Mouse (Mus musculus) olfactory bulb, adult 2 months (tissue): ENCODE results near the gene Psmd8. TPM values are rescaled to one million over a fixed set of nuclear protein-coding genes. Genes with fewer than 3 reads are reported as not detected.
"Not testable (repeated sequence)": the region's sequence is repeated elsewhere in the genome, so short reads cannot be mapped to it uniquely, and the experiment has no call there.

Experiments
- H3K27ac ChIP-seq: fragments of 200-500 bp; 2 replicates; pipeline ENCODE4 v1.5.1; 2012; ENCODE audit warnings: low read depth, low read length; ENCODE audit not compliant: insufficient read depth
- H3K4me1 ChIP-seq: fragments of 200-500 bp; 2 replicates; pipeline ENCODE4 v1.6.1; 2012; ENCODE audit warnings: low read length; ENCODE audit not compliant: control insufficient read depth, insufficient read depth
- H3K4me3 ChIP-seq: fragments of 200-500 bp; 2 replicates; pipeline ENCODE4 v1.5.1; 2012; ENCODE audit warnings: mild to moderate bottlenecking, low read depth, low read length, moderate library complexity; ENCODE audit not compliant: insufficient read depth
- CTCF ChIP-seq: fragments of 200-500 bp; IDR thresholded peaks from 2 replicates; pipeline ENCODE4 v1.5.1; 2012; ENCODE audit warnings: low read depth, mild to moderate bottlenecking, low read length, moderate library complexity; ENCODE audit not compliant: insufficient read depth
- POLR2A ChIP-seq: fragments of 200-500 bp; IDR thresholded peaks from 2 replicates; pipeline ENCODE4 v1.6.1; 2012; ENCODE audit warnings: mild to moderate bottlenecking, low read depth, low read length, moderate library complexity; ENCODE audit not compliant: insufficient read depth
- WGBS: fragments of 180-500 bp; shearing (Covaris S2); methylation state at CpG from one replicate; pipeline ENCODE4 v1.1.7; 2018; 5-methylcytosine and 5-hydroxymethylcytosine counted together
- polyA plus RNA-seq: library from polyadenylated mRNA; stranded (reverse); fragments of >200 nt; gene quantifications from 2 replicates; pipeline ENCODE4 v1.2.4, GENCODE M21; 2012; ENCODE audit warnings: low replicate concordance; ENCODE audit not compliant: missing spikeins, insufficient read depth, insufficient read length

Psmd8 gene
- polyA plus RNA-seq, 1 experiment, result not detected

DNA sequence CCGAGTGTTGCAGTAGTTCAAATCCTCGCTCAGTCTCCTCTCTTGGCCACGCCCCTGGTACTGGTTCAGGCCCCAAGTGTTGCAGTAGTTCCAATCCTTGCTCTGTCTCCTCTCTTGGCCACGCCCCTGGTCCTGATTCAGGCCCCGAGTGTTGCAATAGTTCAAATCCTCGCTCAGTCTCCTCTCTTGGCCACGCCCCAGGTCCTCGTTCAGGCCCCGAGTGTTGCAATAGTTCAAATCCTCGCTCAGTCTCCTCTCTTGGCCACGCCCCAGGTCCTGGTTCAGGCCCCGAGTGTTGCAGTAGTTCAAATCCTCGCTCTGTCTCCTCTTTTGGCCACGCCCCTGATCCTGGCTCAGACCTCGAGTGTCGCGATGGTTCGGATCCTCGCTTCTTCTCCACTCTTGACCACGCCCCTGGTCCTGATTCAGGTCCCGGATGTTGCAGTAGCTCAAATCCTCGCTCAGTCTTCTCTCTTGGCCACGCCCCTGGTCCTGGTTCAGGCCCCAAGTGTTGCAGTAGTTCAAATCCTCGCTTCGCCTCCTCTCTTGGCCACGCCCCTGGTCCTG is 31.8 kb upstream of the Psmd8 start:
- H3K27ac ChIP-seq, result no peak overlapping the region
- no peak for TF ChIP-seq POLR2A
- no peak for TF ChIP-seq CTCF
- WGBS, result 32% methylated on average over 26 of the region's 26 CpGs
- no peak overlapping the region for H3K4me3 ChIP-seq
- H3K4me1 ChIP-seq, result peaks cover 21% of the 10 kb centered on the region

GRCm38 (mm10) chr7:29211415-29212198 is 31.1 kb upstream of the Psmd8 start:
- H3K4me1 ChIP-seq, result peaks cover 21% of the 10 kb centered on the region
- TF ChIP-seq POLR2A, result no peak
- TF ChIP-seq CTCF, result no peak
- peak overlapping the region; percentile 16 for H3K4me3 ChIP-seq
- no peak overlapping the region for H3K27ac ChIP-seq
- WGBS, result 7% methylated on average over 34 of the region's 34 CpGs

DNA sequence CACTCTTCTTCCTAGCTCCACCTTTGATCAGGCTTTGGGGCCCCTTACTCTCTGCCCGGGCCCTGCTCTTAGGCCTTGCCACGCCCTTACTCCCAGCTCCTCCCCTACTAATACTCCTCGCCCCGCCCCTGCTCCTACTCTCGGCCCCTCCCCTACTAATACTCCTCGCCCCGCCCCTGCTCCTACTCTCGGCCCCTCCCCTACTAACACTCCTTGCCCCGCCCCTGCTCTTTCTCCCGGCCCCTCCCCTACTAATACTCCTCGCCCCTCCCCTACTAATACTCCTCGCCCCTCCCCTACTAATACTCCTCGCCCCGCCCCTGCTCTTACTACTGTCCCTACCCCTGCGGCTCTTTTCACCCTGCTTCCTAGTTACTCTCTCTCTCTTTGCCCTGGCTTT is 30.5 kb upstream of the Psmd8 start:
- H3K4me1 ChIP-seq, result peaks cover 21% of the 10 kb centered on the region
- H3K27ac ChIP-seq, result not testable (repeated sequence)
- 24% methylated on average over 14 of the region's 15 CpGs for WGBS
- peak overlapping the region; percentile 16 for H3K4me3 ChIP-seq

DNA sequence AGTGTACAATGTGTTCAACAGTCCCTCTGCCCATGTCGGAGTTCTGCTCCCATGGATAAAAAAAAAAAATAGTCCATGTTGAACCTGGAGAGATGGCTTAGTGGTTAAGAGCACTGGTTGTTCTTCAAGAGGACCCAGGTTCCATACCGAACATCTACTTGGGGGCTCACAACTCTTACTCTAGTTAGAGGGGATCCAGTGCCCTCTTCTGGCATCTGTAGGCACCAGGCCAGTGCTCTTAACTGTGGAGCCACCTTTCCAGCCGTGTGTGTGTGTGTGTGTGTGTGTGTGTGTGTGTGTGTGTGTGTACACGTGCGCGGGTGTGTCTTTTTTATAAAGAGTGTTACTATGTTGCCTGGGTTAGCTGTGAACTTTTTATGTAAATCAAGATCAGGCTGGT is 22.1 kb upstream of the Psmd8 start:
- Histone ChIP-seq H3K4me1 (no peaks in the 10 kb centered on the region), H3K27ac (no peak overlapping the region), H3K4me3 (no peak overlapping the region)
- TF ChIP-seq CTCF (no peak), POLR2A (no peak)
- WGBS, result 75% methylated on average over 6 of the region's 6 CpGs

- not testable (repeated sequence) for H3K4me1 ChIP-seq, H3K4me3 ChIP-seq, H3K27ac ChIP-seq
- WGBS, result 100% methylated on average over 1 of the region's 1 CpGs
Measured at GRCm38 (mm10) chr7:29194230-29194629, 13.7 kb upstream of the Psmd8 start.

DNA sequence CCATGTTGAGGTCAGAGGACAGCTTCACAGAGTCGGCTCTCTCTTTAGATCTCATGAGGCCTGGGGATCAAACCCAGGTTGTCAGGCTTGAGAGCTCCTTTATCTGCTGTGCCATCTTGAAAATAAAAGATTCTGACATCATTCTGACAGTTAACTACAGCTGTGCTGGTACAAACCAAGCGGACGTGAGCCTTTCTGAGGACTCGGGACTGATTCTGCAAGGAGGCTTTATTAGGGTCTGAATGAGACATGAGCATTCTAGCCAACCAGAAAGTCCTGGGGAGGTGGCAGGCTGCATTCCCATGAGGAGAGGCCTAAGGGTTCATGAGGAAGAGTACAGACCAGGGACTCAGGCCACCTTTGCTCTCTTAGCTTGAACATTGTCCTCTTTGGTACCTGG is 822 bp upstream of the Psmd8 start:
- not testable (repeated sequence) for H3K4me3 ChIP-seq, H3K27ac ChIP-seq, H3K4me1 ChIP-seq
- 81% methylated on average over 4 of the region's 4 CpGs for WGBS

DNA sequence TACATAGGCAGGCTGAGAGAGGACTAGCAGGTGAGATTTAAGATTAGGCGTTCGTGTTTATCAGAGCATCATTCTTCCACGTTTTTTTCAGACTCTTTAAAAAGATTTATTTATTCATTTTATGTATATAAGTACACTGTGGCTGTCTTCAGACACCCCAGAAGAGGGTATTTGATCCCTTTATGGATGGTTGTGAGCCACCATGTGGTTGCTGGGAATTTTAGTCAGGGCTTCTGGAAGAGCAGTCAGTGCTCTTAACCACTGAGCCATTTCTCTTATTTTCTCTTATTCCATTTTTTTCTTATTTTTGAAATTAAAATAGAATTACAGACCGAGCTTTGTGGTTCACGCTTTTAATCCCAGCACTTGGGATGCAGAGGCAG is 344 bp upstream of the Psmd8 start:
- TF ChIP-seq CTCF, result no peak
- no peak for TF ChIP-seq POLR2A
- Histone ChIP-seq H3K27ac (peak overlapping the region; percentile 22; the same call in 1 of the 2 replicates), H3K4me3 (peak overlapping the region; percentile 88), H3K4me1 (peaks cover 8% of the 10 kb centered on the region)
- 41% methylated on average over 5 of the region's 5 CpGs for WGBS

DNA sequence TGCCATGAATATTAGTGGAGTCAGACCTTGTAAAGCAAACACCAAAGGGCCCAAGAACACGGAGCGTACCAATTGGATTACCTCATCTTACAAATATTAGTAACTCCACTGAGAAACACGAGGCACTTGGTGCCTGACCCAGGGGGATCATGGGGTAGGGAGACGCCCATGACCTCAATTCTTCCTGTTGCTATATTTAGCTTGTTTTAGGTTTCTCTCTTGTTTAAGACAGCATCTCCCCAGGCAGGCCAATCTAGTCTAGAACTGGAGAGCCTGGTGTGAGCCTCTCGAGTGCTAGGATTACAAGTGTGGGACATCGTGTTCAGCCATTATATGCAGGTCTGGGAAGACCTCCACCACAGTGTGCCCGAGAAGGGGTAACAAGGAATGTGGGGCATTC is 1.2 kb downstream of the Psmd8 start:
- Histone ChIP-seq H3K4me3 (peak overlapping the region; percentile 32), H3K4me1 (peaks cover 8% of the 10 kb centered on the region), H3K27ac (no peak overlapping the region)
- TF ChIP-seq POLR2A (no peak), CTCF (no peak)
- WGBS, result 27% methylated on average over 7 of the region's 7 CpGs

GRCm38 (mm10) chr7:29178106-29178505 is 2.4 kb downstream of the Psmd8 start:
- H3K4me1 ChIP-seq, result peaks cover 8% of the 10 kb centered on the region
- H3K27ac ChIP-seq, result no peak overlapping the region
- 82% methylated on average over 4 of the region's 4 CpGs for WGBS
- no peak overlapping the region for H3K4me3 ChIP-seq
- TF ChIP-seq CTCF (no peak), POLR2A (no peak)
